Comparison of ENCODE assay signal across 9 mouse cellular contexts in genomic region chr11:85261192-85261591, GRCm38 (mm10). TPM values are rescaled to one million over a fixed set of nuclear protein-coding genes. Genes with fewer than 3 reads are reported as not detected.
DNase-seq lines count a peak whose midpoint lies in the region; ATAC-seq and TF ChIP-seq lines count a peak whose summit lies in the region.
"Had no signal": no experiment of that assay in that cellular context is flagged by ENCODE, and none has a peak within 500 bp of the region (broad histone marks: within the 10 kb centered on the region; RNA-seq: fewer than 3 reads in every experiment).

No protein-coding gene starts in this region.

- H3K9me3 ChIP-seq in liver, embryonic 12.5 days (replicated peaks) = no peaks in the 10 kb centered on the region
- H3K9me3 ChIP-seq in embryonic facial prominence, embryonic 14.5 days (ENCODE audit: control insufficient read depth, low read length) = no peaks in the 10 kb centered on the region
- no peaks in the 10 kb centered on the region for H3K9me3 ChIP-seq in liver, postnatal 0 days (ENCODE audit: low read length)
- H3K9me3 ChIP-seq: heart, embryonic 15.5 days had no signal

- no peak overlapping the region for H3K4me2 ChIP-seq in liver, embryonic 12.5 days
- H3K4me2 ChIP-seq in embryonic facial prominence, embryonic 14.5 days (ENCODE audit: low read depth, low read length) = no peak overlapping the region
- no peak overlapping the region for H3K4me2 ChIP-seq in liver, postnatal 0 days (ENCODE audit: low read depth, low read length)
- H3K4me2 ChIP-seq: heart, embryonic 15.5 days had no signal

- no peak overlapping the region for H3K9ac ChIP-seq in liver, embryonic 12.5 days
- H3K9ac ChIP-seq in embryonic facial prominence, embryonic 14.5 days (ENCODE audit: low read depth, low read length) = no peak overlapping the region
- H3K9ac ChIP-seq in liver, postnatal 0 days (replicated peaks) = no peak overlapping the region
- H3K9ac ChIP-seq: heart, embryonic 15.5 days had no signal

- no peak overlapping the region for H3K4me3 ChIP-seq in liver, embryonic 12.5 days
- no peak overlapping the region for H3K4me3 ChIP-seq in embryonic facial prominence, embryonic 14.5 days (ENCODE audit: low read depth, low read length)
- H3K4me3 ChIP-seq in liver, postnatal 0 days (ENCODE audit: low read depth, low read length) = no peak overlapping the region
- H3K4me3 ChIP-seq: heart, embryonic 15.5 days had no signal

- ATAC-seq in liver, embryonic 12.5 days = no peak
- no peak for ATAC-seq in embryonic facial prominence, embryonic 14.5 days (ENCODE audit: low read depth)
- 0 out of 2 replicates have a peak, but pooled peaks have one; percentile 21 for ATAC-seq in liver, postnatal 0 days

- WGBS in liver, embryonic 12.5 days (ENCODE audit: insufficient replicate concordance) = 21% methylated on average over 7 of the region's 7 CpGs
- 33% methylated on average over 7 of the region's 7 CpGs for WGBS in embryonic facial prominence, embryonic 14.5 days
- WGBS in liver, postnatal 0 days (ENCODE audit: insufficient replicate concordance) = 25% methylated on average over 7 of the region's 7 CpGs

- peak; percentile 86 for TF ChIP-seq CTCF in liver, postnatal 0 days (IDR thresholded peaks at IDR 0.05; ENCODE audit: low read depth)

- H3K4me1 ChIP-seq in liver, embryonic 12.5 days = peaks cover 7% of the 10 kb centered on the region
- no peaks in the 10 kb centered on the region for H3K4me1 ChIP-seq in embryonic facial prominence, embryonic 14.5 days (ENCODE audit: control insufficient read depth, insufficient read depth, low read length)
- peaks cover 2% of the 10 kb centered on the region; the same call in 1 of the 2 replicates for H3K4me1 ChIP-seq in liver, postnatal 0 days (ENCODE audit: insufficient read depth)
- H3K4me1 ChIP-seq: heart, embryonic 15.5 days had no signal

- H3K27ac ChIP-seq in liver, embryonic 12.5 days = no peak overlapping the region
- H3K27ac ChIP-seq in embryonic facial prominence, embryonic 14.5 days (replicated peaks; ENCODE audit: low read depth, low read length) = no peak overlapping the region
- H3K27ac ChIP-seq in liver, postnatal 0 days (ENCODE audit: low read depth) = no peak overlapping the region
- H3K27ac ChIP-seq: heart, embryonic 15.5 days had no signal

- peak; percentile 81 for DNase-seq in liver
- peak; percentile 41 to 69 for DNase-seq in adrenal gland, postnatal 4 days (ENCODE audit: low spot score in 2 of 2)
- DNase-seq in embryonic facial prominence, embryonic 14.5 days (ENCODE audit: low spot score) = peak; percentile 63
- DNase-seq in kidney, postnatal 10 days = peak; percentile 89
- DNase-seq in liver, postnatal 0 days = peak; percentile 83
- DNase-seq in right cerebral cortex, postnatal 10 days (ENCODE audit: low spot score in 2 of 2) = peak; percentile 39 to 58
- peak; percentile 32 for DNase-seq in urinary bladder, postnatal 10 days (ENCODE audit: low spot score)

- H3K36me3 ChIP-seq in liver, embryonic 12.5 days = no peaks in the 10 kb centered on the region
- H3K36me3 ChIP-seq in embryonic facial prominence, embryonic 14.5 days (ENCODE audit: control insufficient read depth, insufficient read depth, low read length) = no peaks in the 10 kb centered on the region
- H3K36me3 ChIP-seq in liver, postnatal 0 days (replicated peaks; ENCODE audit: insufficient read depth, low read length) = no peaks in the 10 kb centered on the region
- H3K36me3 ChIP-seq: heart, embryonic 15.5 days had no signal

- H3K27me3 ChIP-seq in liver, embryonic 12.5 days (replicated peaks) = no peaks in the 10 kb centered on the region
- H3K27me3 ChIP-seq in embryonic facial prominence, embryonic 14.5 days (replicated peaks; ENCODE audit: control insufficient read depth, insufficient read depth, low read length) = no peaks in the 10 kb centered on the region
- no peaks in the 10 kb centered on the region for H3K27me3 ChIP-seq in liver, postnatal 0 days (ENCODE audit: insufficient read depth, low read length)
- H3K27me3 ChIP-seq: heart, embryonic 15.5 days had no signal

- TF ChIP-seq EP300 in liver, postnatal 0 days (IDR thresholded peaks at IDR 0.05; ENCODE audit: low read depth) = no peak

RNA-seq across cellular contexts. Expression of gene Appbp2, which starts 26.3 kb away (rescaled TPM):
- 22.9 and 23.8 TPM in 2 replicates for polyA plus RNA-seq in liver, embryonic 12.5 days (2016; fragmentation: Nextera tagmentation; extraction: Ambion mirVana)
- total RNA-seq in adrenal gland, postnatal 4 days (2021) = 10 to 100 TPM; 58.8 to 59.0 TPM
- 46.1 and 51.2 TPM in 2 replicates for polyA plus RNA-seq in embryonic facial prominence, embryonic 14.5 days (2014; fragmentation: Nextera tagmentation; extraction: Ambion mirVana)
- polyA plus RNA-seq in liver, postnatal 0 days (2015; fragmentation: Nextera tagmentation; extraction: Ambion mirVana) = 9.3 and 9.9 TPM in 2 replicates

RNA-seq across cellular contexts. Expression of gene Ppm1d, which starts 49.9 kb away (rescaled TPM):
- polyA plus RNA-seq in liver, embryonic 12.5 days (2016; fragmentation: Nextera tagmentation; extraction: Ambion mirVana) = 25.9 and 26.1 TPM in 2 replicates
- 10 to 100 TPM; 23.3 to 24.7 TPM for total RNA-seq in adrenal gland, postnatal 4 days (2021)
- polyA plus RNA-seq in embryonic facial prominence, embryonic 14.5 days (2014; fragmentation: Nextera tagmentation; extraction: Ambion mirVana) = 15.9 and 17.6 TPM in 2 replicates
- polyA plus RNA-seq in liver, postnatal 0 days (2015; fragmentation: Nextera tagmentation; extraction: Ambion mirVana) = 9.5 TPM in 2 replicates

Comparison
In these comparisons a context has a peak if more than half of its experiments do, and no peak if none do; other contexts are left out.
1. DNase-seq: peak in every context shown above with its lines; median percentile 89 in kidney, postnatal 10 days; 83 in liver, postnatal 0 days; 81 in liver; 63 in embryonic facial prominence, embryonic 14.5 days; 55 in adrenal gland, postnatal 4 days; 48 in right cerebral cortex, postnatal 10 days; 32 in urinary bladder, postnatal 10 days.